Mouse (Mus musculus): ENCODE data around the gene Iars2. TPM values are rescaled to one million over a fixed set of nuclear protein-coding genes. Genes with fewer than 3 reads are reported as not detected.

The Iars2 gene
- total and polyA plus RNA-seq, 3 experiments = 37.2 to 47.2 (median 41.9) TPM

- H3K9ac ChIP-seq (ENCODE audit: insufficient read depth, low read depth) = peak overlapping the region; percentile 98
- H3K9me3 ChIP-seq (replicated peaks; ENCODE audit: low read length) = no peaks in the 10 kb centered on the region
- peak overlapping the region; percentile 74 for H3K27ac ChIP-seq (ENCODE audit: insufficient read depth, low read depth)
- peaks cover 56% of the 10 kb centered on the region for H3K79me2 ChIP-seq (replicated peaks; ENCODE audit: control insufficient read depth, extremely low read depth, insufficient read depth, poor library complexity, severe bottlenecking)
- H3K4me2 ChIP-seq (ENCODE audit: insufficient read depth, low read depth, poor library complexity, severe bottlenecking) = peak overlapping the region; percentile 98
- no peaks in the 10 kb centered on the region for H3K27me3 ChIP-seq (replicated peaks)
- dilution Hi-C loops (cut with MboI; ENCODE audit: extremely low pct_ligation_motif_present, extremely low pct_unique_long_range_greater_than_20kb, low sequenced_read_pairs) = no loop called here
- TF ChIP-seq CHD1 (IDR thresholded peaks at IDR 0.05; ENCODE audit: low read depth, low read length) = 0 out of 2 replicates have a peak, but pooled peaks have one; percentile 0
- TF ChIP-seq CHD2 (IDR thresholded peaks at IDR 0.05; ENCODE audit: low read length) = no peak
- peak overlapping the region; percentile 77 to 96 (median 94) for H3K4me3 ChIP-seq (replicated peaks in 1 of 3; ENCODE audit: low read depth in 2 of 3, low read length in 2 of 3, poor library complexity in 1 of 3)
- H3K36me3 ChIP-seq (replicated peaks in 1 of 2; ENCODE audit: control insufficient read depth in 1 of 2, insufficient read depth in 1 of 2, low read length in 1 of 2) = peaks cover 11 to 42% of the 10 kb centered on the region in 2 experiments
- peaks cover 2 to 37% of the 10 kb centered on the region in 2 experiments; a peak in 3 of 4 replicates for H3K4me1 ChIP-seq (ENCODE audit: control insufficient read depth in 1 of 2, insufficient read depth in 2 of 2)
- no peak for DNase-seq (ENCODE audit: extremely low read depth)
- in situ Hi-C loops (cut with MboI; ENCODE audit: low pct_ligation_motif_present, low pct_unique_long_range_greater_than_20kb, low sequenced_read_pairs) = no loop called here
Measured at GRCm38 (mm10) chr1:185364183-185364540, 35.0 kb upstream of the Iars2 start.

- dilution Hi-C loops (cut with MboI; ENCODE audit: extremely low pct_ligation_motif_present, extremely low pct_unique_long_range_greater_than_20kb, low sequenced_read_pairs) = no loop called here
- Histone ChIP-seq H3K27ac (ENCODE audit: insufficient read depth, low read depth) (peak overlapping the region; percentile 95), H3K79me2 (replicated peaks; ENCODE audit: control insufficient read depth, extremely low read depth, insufficient read depth, poor library complexity, severe bottlenecking) (peaks cover 52% of the 10 kb centered on the region), H3K36me3 (replicated peaks in 1 of 2; ENCODE audit: control insufficient read depth in 1 of 2, insufficient read depth in 1 of 2, low read length in 1 of 2) (peaks cover 11 to 41% of the 10 kb centered on the region in 2 experiments), H3K9ac (ENCODE audit: insufficient read depth, low read depth) (peak overlapping the region; percentile 98), H3K4me3 (replicated peaks in 1 of 3; ENCODE audit: low read depth in 2 of 3, low read length in 2 of 3, poor library complexity in 1 of 3) (peak overlapping the region; percentile 77 to 96 (median 94)), H3K9me3 (replicated peaks; ENCODE audit: low read length) (no peaks in the 10 kb centered on the region), H3K27me3 (replicated peaks) (no peaks in the 10 kb centered on the region), H3K4me2 (ENCODE audit: insufficient read depth, low read depth, poor library complexity, severe bottlenecking) (peak overlapping the region; percentile 98), H3K4me1 (ENCODE audit: control insufficient read depth in 1 of 2, insufficient read depth in 2 of 2) (peaks cover 2 to 37% of the 10 kb centered on the region in 2 experiments; a peak in 3 of 4 replicates)
- TF ChIP-seq CHD1 (IDR thresholded peaks at IDR 0.05; ENCODE audit: low read depth, low read length) (peak; percentile 66; the same call in 1 of the 2 replicates), SIN3A (IDR thresholded peaks at IDR 0.05; ENCODE audit: low read length) (peak; percentile 68; the same call in 1 of the 2 replicates), ZMIZ1 (IDR thresholded peaks at IDR 0.05; ENCODE audit: low read depth, low read length) (no peak), MAX (IDR thresholded peaks at IDR 0.05; ENCODE audit: low read length) (peak; percentile 59; the same call in 1 of the 2 replicates), KAT2A (IDR thresholded peaks at IDR 0.05; ENCODE audit: insufficient replicate concordance, low read length) (0 out of 2 replicates have a peak, but pooled peaks have one; percentile 17), TBP (conservative IDR thresholded peaks at IDR 0.05; ENCODE audit: low read depth, low read length) (peak; percentile 51; the same call in 1 of the 2 replicates), ETS1 (conservative IDR thresholded peaks at IDR 0.05; ENCODE audit: low read depth, low read length) (peak; percentile 38; the same call in 1 of the 2 replicates), JUND (conservative IDR thresholded peaks at IDR 0.05; ENCODE audit: low read depth, low read length) (0 out of 2 replicates have a peak, but pooled peaks have one; percentile 26), BHLHE40 (IDR thresholded peaks at IDR 0.05; ENCODE audit: low read depth, low read length) (peak; percentile 8; the same call in 1 of the 2 replicates), E2F4 (IDR thresholded peaks at IDR 0.05; ENCODE audit: insufficient replicate concordance, low read depth, low read length) (no peak), MYC (IDR thresholded peaks at IDR 0.05; ENCODE audit: low read depth, low read length) (peak; percentile 91), NELFE (IDR thresholded peaks at IDR 0.05; ENCODE audit: low read depth, low read length) (no peak)
- DNase-seq (ENCODE audit: extremely low read depth) = peak; percentile 76
- in situ Hi-C loops (cut with MboI; ENCODE audit: low pct_ligation_motif_present, low pct_unique_long_range_greater_than_20kb, low sequenced_read_pairs) = no loop called here
Measured at GRCm38 (mm10) chr1:185363526-185364182, 34.5 kb upstream of the Iars2 start.

Data from CH12.LX (cell line).